Mouse (Mus musculus) neural tube, embryonic 13.5 days (tissue): Measurements from ENCODE around the gene Tbxa2r. TPM values are rescaled to one million over a fixed set of nuclear protein-coding genes. Genes with fewer than 3 reads are reported as not detected.
A peak's percentile ranks its signal among the peaks of the same experiment; 100 is the strongest.

ENCODE experiments used
- ATAC-seq: fragments of 200-750 bp; cut with Nextera tagmentation; 2 replicates; pipeline ENCODE4 v1.8.0; 2017; ENCODE audit warnings: low read depth, mild to moderate bottlenecking, moderate TSS enrichment, moderate library complexity
- H3K27ac ChIP-seq: fragments of 300-500 bp; sonication (generic); replicated peaks from 2 replicates; pipeline ENCODE4 v1.5.1; 2015; ENCODE audit warnings: moderate library complexity, mild to moderate bottlenecking, inconsistent platforms
- H3K27me3 ChIP-seq: fragments of 300-500 bp; sonication (generic); 2 replicates; pipeline ENCODE4 v1.6.1; 2015; ENCODE audit warnings: mild to moderate bottlenecking, inconsistent platforms
- H3K36me3 ChIP-seq: fragments of 300-500 bp; sonication (generic); 2 replicates; pipeline ENCODE4 v1.6.1; 2015; ENCODE audit warnings: mild to moderate bottlenecking, inconsistent platforms
- H3K4me1 ChIP-seq: fragments of 300-500 bp; sonication (generic); replicated peaks from 2 replicates; pipeline ENCODE4 v1.6.1; 2015; ENCODE audit warnings: inconsistent platforms
- H3K4me2 ChIP-seq: fragments of 300-500 bp; sonication (generic); 2 replicates; pipeline ENCODE4 v1.6.1; 2015; ENCODE audit warnings: inconsistent platforms, mild to moderate bottlenecking, moderate library complexity
- H3K4me3 ChIP-seq: fragments of 300-500 bp; sonication (generic); 2 replicates; pipeline ENCODE4 v1.5.1; 2015; ENCODE audit warnings: mild to moderate bottlenecking, inconsistent platforms
- H3K9ac ChIP-seq: fragments of 300-500 bp; sonication (generic); 2 replicates; pipeline ENCODE4 v1.6.1; 2015; ENCODE audit warnings: moderate library complexity, mild to moderate bottlenecking, inconsistent platforms
- H3K9me3 ChIP-seq: fragments of 300-500 bp; sonication (generic); 2 replicates; pipeline ENCODE4 v1.6.1; 2016; ENCODE audit warnings: inconsistent platforms
- WGBS: fragments of 180-500 bp; shearing (Covaris S2); methylation state at CpG from one replicate; pipeline ENCODE4 v1.1.7; 2015; 5-methylcytosine and 5-hydroxymethylcytosine counted together
- polyA plus RNA-seq: library from polyadenylated mRNA; unstranded; fragments of >200 nt; fragmentation: Nextera tagmentation; extraction: Ambion mirVana; gene quantifications from 2 replicates; pipeline ENCODE4 v1.2.1, GENCODE M21; 2015

Gene Tbxa2r
- 4.5 and 4.8 TPM in 2 replicates for polyA plus RNA-seq

DNA sequence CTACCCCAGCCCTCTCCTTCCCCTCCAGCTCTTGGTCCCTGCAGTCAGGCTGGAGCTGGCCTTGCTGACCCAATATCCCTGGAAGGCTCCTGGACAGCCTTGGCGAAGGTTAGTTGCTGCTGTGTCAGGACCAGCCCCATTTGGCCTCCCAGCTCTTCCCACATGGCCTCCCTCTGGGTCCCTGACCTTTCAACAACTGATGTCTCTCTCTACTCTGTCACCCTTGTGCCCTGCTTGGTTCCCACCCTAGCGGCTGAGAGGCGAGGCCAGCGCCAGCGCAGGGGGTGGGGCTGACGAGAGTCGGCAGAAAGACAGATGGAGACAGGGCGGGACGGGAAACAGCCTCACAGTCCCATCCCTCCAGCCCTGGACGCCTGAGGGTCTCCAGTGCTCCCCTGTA lies at the start of gene Tbxa2r:
Gene Tbxa2r, plus strand, starts transcription at position 346 of the 400 bp plus-strand sequence.
- H3K9ac ChIP-seq: peak within 1 kb of the TSS; percentile 34; the same call in 1 of the 2 replicates
- peak within 1 kb of the TSS; percentile 49; the same call in 1 of the 2 replicates for H3K27ac ChIP-seq
- ATAC-seq: no peak
- peaks cover 21% of the 10 kb centered on the region for H3K4me1 ChIP-seq
- peaks cover 40% of the 10 kb centered on the region for H3K36me3 ChIP-seq
- peaks cover 21% of the 10 kb centered on the region for H3K27me3 ChIP-seq
- peak within 1 kb of the TSS; percentile 11; the same call in 1 of the 2 replicates for H3K4me2 ChIP-seq
- 13% methylated on average over 10 of the region's 10 CpGs for WGBS
- H3K9me3 ChIP-seq: no peaks in the 10 kb centered on the region
- no peak within 1 kb of the TSS for H3K4me3 ChIP-seq

DNA sequence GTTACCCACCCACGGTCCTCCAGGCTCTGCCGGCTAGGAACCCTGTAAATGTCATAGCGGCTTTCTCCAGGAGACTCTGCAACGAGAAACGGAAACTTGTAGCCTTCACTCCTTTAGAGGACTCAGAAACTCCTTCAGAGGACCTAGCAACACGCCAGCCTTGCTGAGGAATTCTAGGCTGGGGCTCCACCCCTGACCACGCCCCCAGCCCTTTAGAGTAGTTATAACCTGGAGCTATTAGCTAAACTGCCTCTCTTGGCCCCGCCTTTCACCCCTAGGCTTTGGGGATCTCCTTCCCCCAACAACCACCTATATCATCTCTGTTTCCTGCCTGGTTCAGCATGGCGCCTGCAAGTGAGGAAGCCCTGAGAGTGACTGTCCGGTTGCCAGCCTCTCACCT lies 49.0 kb upstream of the Tbxa2r start:
- H3K9ac ChIP-seq: no peak overlapping the region
- H3K9me3 ChIP-seq: no peaks in the 10 kb centered on the region
- no peaks in the 10 kb centered on the region for H3K36me3 ChIP-seq
- ATAC-seq: no peak
- H3K4me2 ChIP-seq: no peak overlapping the region
- no peak overlapping the region for H3K4me3 ChIP-seq
- H3K27ac ChIP-seq: no peak overlapping the region
- no peaks in the 10 kb centered on the region for H3K4me1 ChIP-seq
- H3K27me3 ChIP-seq: peaks cover 46% of the 10 kb centered on the region
- WGBS: 33% methylated on average over 10 of the region's 10 CpGs

DNA sequence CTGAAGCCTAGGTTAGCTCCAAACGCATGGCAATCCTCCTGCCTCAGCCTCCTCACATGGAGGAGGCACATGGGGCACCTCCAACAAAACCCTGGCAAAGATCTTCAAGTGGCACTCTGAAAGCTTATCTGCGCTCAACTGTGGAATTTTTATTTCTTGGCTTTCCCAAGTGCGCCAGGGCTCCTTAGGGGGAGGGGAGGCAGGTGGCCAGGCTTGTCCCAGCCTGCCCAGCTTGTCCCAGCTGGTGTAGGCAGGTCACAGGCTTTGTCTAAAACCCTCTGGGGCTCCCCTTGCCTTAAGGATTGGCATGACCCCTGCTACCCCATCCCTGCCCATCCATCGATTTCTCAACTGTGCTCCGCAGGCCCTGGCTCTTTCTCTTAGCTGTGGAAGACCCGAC lies 44.3 kb upstream of the Tbxa2r start:
- ATAC-seq: no peak
- Histone ChIP-seq H3K4me3 (no peak overlapping the region), H3K9me3 (no peaks in the 10 kb centered on the region), H3K27me3 (peaks cover 70% of the 10 kb centered on the region), H3K27ac (no peak overlapping the region), H3K4me1 (no peaks in the 10 kb centered on the region; the same call in 1 of the 2 replicates), H3K9ac (no peak overlapping the region), H3K36me3 (no peaks in the 10 kb centered on the region), H3K4me2 (no peak overlapping the region)
- 44% methylated on average over 6 of the region's 6 CpGs for WGBS

DNA sequence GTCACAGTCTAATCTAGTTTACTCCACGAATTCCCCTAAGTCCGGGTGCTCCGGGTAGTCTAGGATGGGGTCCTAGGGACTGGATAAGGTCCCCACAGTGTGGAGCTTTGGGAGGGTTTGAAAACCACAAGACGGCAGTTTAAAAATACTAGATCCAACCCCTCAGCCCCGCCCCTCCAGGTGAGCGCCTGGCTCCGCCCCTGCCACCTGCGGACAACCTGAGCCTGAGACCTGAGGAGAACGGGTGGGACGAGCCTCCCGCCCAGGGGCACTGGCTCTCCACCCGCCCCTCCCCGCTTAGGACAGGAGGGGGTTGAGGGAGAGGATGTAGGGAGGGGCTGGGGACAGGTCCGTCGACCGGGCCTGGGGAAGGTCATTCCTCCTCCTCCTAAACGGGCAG lies 43.8 kb upstream of the Tbxa2r start:
- no peak overlapping the region for H3K4me3 ChIP-seq
- no peak overlapping the region for H3K4me2 ChIP-seq
- peaks cover 69% of the 10 kb centered on the region for H3K27me3 ChIP-seq
- peaks cover 2% of the 10 kb centered on the region; the same call in 1 of the 2 replicates for H3K4me1 ChIP-seq
- no peak for ATAC-seq
- H3K36me3 ChIP-seq: no peaks in the 10 kb centered on the region
- H3K9ac ChIP-seq: no peak overlapping the region
- H3K9me3 ChIP-seq: no peaks in the 10 kb centered on the region
- whole genome bisulfite sequencing: 9% methylated on average over 17 of the region's 17 CpGs
- H3K27ac ChIP-seq: no peak overlapping the region

DNA sequence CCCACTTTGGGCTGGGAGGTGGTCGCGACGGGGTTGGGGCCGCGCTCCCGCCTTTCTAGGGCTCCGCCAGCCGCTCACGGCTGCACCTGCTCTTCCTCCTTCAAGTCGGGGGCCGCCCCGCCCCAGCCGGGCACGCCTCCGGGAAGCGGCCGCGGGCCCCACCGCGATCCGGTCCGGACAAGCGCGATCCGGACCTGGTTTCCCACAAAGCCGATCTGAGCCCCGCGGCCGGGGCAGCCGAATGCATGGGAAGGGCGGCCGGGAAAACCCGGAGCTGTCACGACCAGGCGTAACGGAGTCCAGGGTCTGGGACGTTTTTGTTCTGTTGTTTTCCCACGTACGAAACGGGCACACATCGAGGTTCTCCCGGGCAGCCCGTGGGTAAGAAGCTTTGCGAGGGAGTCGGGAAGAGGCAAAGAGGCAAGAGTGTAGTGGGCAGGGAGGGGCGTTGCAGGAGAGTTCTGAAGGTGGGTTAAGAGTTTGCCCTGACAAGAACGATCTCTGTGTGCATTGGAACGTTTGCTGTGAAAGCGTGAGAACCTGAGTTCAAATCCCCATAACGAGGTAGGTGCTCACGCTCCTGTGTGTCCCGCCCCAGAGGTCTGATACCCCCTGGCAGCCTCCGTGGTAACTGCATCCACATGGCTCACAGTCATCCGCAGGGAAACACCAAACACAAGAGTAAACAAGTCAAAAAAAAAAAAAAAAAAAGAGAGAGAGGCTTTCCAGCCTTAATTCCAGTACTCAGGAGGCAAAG lies 42.7 kb upstream of the Tbxa2r start:
- peak; percentile 55 for ATAC-seq
- no peaks in the 10 kb centered on the region for H3K36me3 ChIP-seq
- peaks cover 13% of the 10 kb centered on the region for H3K4me1 ChIP-seq
- peaks cover 69% of the 10 kb centered on the region for H3K27me3 ChIP-seq
- H3K27ac ChIP-seq: no peak overlapping the region
- peak overlapping the region; percentile 72 for H3K9ac ChIP-seq
- no peaks in the 10 kb centered on the region for H3K9me3 ChIP-seq
- H3K4me2 ChIP-seq: peak overlapping the region; percentile 74
- 2% methylated on average over 54 of the region's 54 CpGs for WGBS
- H3K4me3 ChIP-seq: peak overlapping the region; percentile 43

DNA sequence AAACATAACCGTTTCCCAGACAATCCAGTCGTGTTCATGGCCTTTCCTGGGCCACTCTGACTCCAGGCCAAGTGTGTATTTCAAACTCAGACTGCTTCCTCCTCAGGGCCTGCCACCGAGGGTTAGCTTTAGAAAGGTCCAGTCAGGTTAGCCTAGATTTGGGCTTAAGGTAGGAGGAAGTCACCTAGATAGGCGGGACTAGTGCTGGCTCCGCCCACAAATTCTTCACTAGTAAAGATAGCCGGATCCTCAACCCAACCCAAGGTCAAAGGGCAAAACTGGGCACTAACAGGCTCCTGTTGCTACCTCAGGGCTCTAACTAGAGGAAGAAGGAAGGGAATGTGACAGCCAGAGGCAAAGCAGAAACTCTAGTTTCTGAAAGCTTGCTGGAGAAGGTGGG lies 41.9 kb upstream of the Tbxa2r start:
- Histone ChIP-seq H3K9me3 (no peaks in the 10 kb centered on the region), H3K4me3 (no peak overlapping the region), H3K27ac (no peak overlapping the region), H3K4me2 (no peak overlapping the region), H3K36me3 (no peaks in the 10 kb centered on the region), H3K9ac (no peak overlapping the region), H3K27me3 (peaks cover 70% of the 10 kb centered on the region), H3K4me1 (peaks cover 20% of the 10 kb centered on the region)
- WGBS: 45% methylated on average over 6 of the region's 6 CpGs
- no peak for ATAC-seq

DNA sequence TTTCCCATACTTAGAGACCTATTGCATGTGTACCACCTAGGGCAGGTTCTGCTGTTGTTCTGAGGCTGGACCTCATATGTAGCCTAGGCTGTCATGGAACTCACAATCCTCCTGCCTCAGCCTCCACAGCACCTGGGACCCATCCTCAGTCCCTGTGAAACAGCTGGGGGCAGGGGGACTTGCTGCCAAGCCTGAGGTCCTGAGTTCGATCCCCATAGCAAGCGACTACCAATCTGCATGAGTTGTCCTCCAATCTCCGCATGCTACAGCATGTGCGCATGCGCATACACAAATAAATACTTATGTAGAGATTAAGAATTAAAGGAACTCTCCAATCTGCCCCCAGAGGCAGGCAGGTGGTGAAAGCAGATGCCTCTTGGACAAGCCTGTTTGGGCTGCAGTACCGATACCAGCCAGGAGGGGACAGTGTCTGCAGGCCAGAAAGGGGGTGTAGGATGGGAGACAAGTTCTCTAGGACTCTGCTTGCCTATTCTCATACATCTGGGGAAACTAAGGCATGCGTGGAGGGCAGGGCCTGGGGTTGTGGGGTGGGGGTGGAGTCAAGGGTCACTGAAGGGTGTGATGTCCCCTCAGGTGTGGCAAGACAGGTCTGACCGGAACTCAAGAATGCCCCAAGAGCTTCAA lies 40.9 kb upstream of the Tbxa2r start:
- H3K36me3 ChIP-seq: no peaks in the 10 kb centered on the region
- H3K27ac ChIP-seq: no peak overlapping the region
- WGBS: 61% methylated on average over 8 of the region's 8 CpGs
- ATAC-seq: no peak
- peaks cover 69% of the 10 kb centered on the region for H3K27me3 ChIP-seq
- no peak overlapping the region for H3K4me2 ChIP-seq
- no peaks in the 10 kb centered on the region for H3K9me3 ChIP-seq
- H3K4me1 ChIP-seq: peaks cover 20% of the 10 kb centered on the region
- no peak overlapping the region for H3K9ac ChIP-seq
- H3K4me3 ChIP-seq: no peak overlapping the region

DNA sequence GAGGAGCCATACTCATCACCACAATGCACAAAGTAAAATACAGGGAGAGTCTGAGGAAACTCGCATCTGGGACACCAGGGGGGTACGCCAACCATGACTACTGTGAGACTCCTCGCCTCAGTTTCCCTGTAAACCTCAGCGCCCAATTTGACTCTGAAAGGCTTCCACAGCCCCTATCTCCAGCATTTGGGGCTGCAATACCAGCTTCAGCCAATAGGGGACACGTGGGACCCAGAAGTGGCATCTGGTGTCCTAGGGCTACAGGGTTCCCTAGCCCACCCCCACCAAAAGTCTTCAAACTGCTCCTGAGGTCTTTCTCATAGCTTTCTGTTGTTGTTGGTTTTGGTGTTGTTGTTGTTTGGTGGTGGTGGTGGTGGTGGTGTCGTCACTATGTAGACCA lies 39.9 kb upstream of the Tbxa2r start:
- no peak overlapping the region for H3K27ac ChIP-seq
- H3K4me3 ChIP-seq: no peak overlapping the region
- H3K36me3 ChIP-seq: no peaks in the 10 kb centered on the region
- no peak overlapping the region for H3K9ac ChIP-seq
- no peak for ATAC-seq
- 41% methylated on average over 6 of the region's 6 CpGs for WGBS
- peaks cover 21% of the 10 kb centered on the region for H3K4me1 ChIP-seq
- H3K4me2 ChIP-seq: no peak overlapping the region
- H3K27me3 ChIP-seq: peaks cover 60% of the 10 kb centered on the region
- no peaks in the 10 kb centered on the region for H3K9me3 ChIP-seq

DNA sequence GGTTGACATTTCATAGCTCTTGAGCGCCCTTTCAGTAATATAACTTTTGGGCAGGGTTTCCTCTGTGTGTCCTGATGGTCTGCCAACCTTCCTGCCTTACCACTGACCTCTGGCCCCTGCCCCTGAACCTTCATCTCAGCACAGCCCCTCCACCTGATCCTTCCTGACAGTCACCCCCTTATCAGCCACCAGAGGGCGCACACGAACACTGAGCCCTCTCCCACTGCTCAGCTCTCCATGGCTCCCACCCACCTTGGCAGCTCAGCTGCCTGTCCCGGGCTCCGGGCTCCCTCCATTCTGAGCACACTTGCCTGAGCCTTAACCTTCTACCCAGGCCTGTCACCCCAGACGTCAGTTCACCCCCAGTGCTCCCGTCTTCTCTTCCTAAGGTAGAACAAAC lies 39.3 kb upstream of the Tbxa2r start:
- no peak for ATAC-seq
- no peak overlapping the region for H3K4me2 ChIP-seq
- H3K36me3 ChIP-seq: no peaks in the 10 kb centered on the region
- no peak overlapping the region for H3K4me3 ChIP-seq
- no peak overlapping the region for H3K27ac ChIP-seq
- peaks cover 28% of the 10 kb centered on the region for H3K4me1 ChIP-seq
- H3K9me3 ChIP-seq: no peaks in the 10 kb centered on the region
- WGBS: 5% methylated on average over 7 of the region's 7 CpGs
- peaks cover 53% of the 10 kb centered on the region for H3K27me3 ChIP-seq
- no peak overlapping the region for H3K9ac ChIP-seq

DNA sequence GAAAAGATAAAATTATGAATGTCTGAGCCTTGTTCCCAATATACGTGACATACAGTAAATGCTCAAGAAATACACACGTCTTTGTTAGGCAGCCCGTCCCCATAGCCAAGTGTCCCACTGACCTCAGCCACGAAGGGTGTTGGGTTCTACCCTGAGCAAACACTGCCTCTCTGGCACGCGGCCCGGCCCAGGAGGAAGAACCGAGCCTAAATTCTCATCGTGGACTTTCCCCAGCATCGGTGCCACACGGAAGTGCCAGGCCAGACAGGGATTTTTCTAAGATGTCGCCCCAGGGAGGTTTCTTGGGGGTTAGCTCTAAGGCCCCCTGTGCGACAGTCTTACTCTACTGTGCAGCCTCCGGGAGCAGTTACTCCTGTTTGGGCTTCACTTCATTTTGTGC lies 38.7 kb upstream of the Tbxa2r start:
- no peak overlapping the region for H3K4me3 ChIP-seq
- no peaks in the 10 kb centered on the region for H3K36me3 ChIP-seq
- no peak for ATAC-seq
- H3K9ac ChIP-seq: no peak overlapping the region
- WGBS: 60% methylated on average over 14 of the region's 14 CpGs
- H3K4me1 ChIP-seq: peaks cover 33% of the 10 kb centered on the region
- peaks cover 47% of the 10 kb centered on the region for H3K27me3 ChIP-seq
- H3K4me2 ChIP-seq: no peak overlapping the region
- H3K9me3 ChIP-seq: no peaks in the 10 kb centered on the region
- H3K27ac ChIP-seq: no peak overlapping the region

DNA sequence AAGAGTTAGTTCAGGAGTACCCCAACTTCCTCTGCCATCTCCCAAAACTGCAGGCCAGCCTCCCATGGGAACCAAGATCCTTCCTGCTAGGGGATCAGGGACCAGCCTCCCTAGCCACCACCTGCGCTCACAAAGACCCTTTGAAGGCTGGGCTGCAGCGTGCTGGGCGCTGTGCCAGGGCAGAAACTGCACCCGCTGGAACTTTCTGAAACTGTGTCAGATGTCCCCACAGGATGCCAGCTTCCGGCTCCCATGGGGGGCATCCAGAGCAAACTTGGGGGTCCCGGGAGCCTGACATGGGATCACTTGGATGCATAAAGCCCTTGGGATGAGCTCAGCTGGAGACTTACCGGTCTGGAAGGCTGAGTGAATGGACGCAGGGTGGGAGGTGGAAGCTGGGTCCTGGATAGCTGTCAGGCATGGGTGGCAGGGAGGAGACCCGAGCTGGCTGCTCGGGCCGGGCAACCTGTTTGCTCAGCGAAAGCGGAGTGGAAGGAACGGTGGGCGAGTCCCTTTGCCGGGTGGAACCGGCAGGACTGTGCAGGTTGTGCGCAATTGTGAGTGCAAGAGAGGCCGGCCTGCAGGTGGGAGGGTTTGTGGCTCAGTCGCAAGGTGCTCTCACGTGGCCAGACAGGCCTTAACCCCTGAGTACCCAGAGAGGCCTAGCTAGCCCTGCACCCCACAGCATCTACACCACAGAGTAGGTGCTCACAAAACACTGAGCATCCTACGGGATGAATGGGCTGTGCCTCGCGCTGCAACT lies 37.7 kb upstream of the Tbxa2r start:
- H3K4me1 ChIP-seq: peaks cover 44% of the 10 kb centered on the region
- H3K9me3 ChIP-seq: no peaks in the 10 kb centered on the region
- no peaks in the 10 kb centered on the region for H3K36me3 ChIP-seq
- no peak overlapping the region for H3K4me2 ChIP-seq
- no peak for ATAC-seq
- H3K9ac ChIP-seq: peak overlapping the region; percentile 10; the same call in 1 of the 2 replicates
- H3K27ac ChIP-seq: no peak overlapping the region
- no peak overlapping the region for H3K4me3 ChIP-seq
- H3K27me3 ChIP-seq: peaks cover 41% of the 10 kb centered on the region
- 12% methylated on average over 24 of the region's 24 CpGs for WGBS
